Mouse (Mus musculus) adrenal gland, postnatal 36 days (tissue): ENCODE results near the gene Fndc9. TPM values are rescaled to one million over a fixed set of nuclear protein-coding genes. Genes with fewer than 3 reads are reported as not detected.

Experiments
- DNase-seq, 2 experiments: peaks; one replicate each; pipeline ENCODE4 v3.0.0; 2021; ENCODE audit warnings: mixed read lengths in 1 of 2
- long read RNA-seq, 2 experiments: library from polyadenylated mRNA; stranded (forward); transcript quantifications; one replicate each; pipeline ENCODE4 v2.0.0; 2021; ENCODE audit warnings: borderline sequencing depth in 2 of 2
- total RNA-seq, 2 experiments: library from RNA; stranded (reverse); gene quantifications; 2 replicates each; pipeline ENCODE4 v1.2.3; 2021

Gene Fndc9
- not detected for total RNA-seq
- long read RNA-seq, experiment 1, result 0 reads
- long read RNA-seq, experiment 2, partial matches to known transcripts, result 0 of 1 reads
- long read RNA-seq, experiment 2, other reads (novel, unspliced or antisense), result 1 of 1 reads

DNA sequence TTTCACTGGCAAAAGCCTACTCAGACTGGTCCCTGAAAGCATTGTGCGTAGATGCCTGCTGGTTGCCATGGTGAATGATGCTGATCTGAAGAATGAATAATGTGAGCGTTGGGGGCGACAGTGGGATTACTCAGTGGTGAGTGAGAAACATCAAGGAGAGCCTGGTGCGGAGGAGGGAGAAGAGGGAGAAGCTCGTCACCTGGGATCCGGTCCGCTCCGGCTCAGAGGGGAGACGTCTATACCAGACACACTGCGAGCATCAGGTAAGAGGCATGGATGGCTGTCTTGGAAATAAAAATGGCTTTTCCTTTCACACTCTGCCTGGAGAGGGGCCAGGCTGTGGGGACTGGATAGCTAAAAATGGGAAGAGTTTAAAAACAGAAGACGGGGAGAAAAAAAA is at the start of gene Fndc9:
TSS of gene Fndc9 (plus strand) at position 198 of the 400 bp plus-strand sequence.
- DNase-seq, result no peak

DNA sequence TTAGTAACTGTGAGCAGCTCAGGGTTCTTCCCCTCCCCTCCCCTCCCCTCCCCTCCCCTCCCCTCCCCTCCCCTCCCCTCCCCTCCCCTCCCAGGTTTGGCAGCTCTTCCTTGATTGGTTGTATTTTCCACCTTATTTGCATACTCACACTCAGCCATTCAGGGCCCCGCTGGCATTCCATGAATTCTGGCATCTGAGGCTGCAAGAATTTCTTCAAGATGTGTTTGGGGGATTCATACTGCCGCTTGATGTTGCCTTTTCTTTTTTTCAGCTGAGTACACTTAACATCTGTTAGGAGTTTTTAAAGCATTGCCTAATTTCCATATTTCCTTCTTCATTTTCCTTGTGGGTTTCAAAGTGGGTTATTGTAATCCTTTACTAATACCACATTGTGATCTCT is 47.0 kb upstream of the Fndc9 start:
- no peak for DNase-seq

DNA sequence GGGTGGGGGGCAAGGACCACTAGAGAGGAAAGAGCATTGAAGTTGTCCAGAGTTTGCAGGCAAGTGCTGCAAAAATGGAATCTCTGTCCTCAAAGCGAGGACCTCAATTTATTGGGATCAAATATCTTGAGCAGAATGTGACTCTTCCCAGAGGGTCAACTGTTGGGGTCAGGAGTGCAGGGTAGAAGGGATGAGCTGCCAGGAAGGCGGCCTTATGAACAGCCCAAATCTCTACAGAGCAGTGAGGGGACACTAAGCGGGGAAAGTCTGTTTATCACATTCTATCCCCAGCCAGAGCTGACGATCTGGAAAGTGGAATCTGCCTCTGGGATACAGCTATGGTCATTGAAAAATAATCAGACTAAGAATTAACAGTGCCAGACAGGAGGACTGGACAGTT is 41.2 kb upstream of the Fndc9 start:
- no peak for DNase-seq

DNA sequence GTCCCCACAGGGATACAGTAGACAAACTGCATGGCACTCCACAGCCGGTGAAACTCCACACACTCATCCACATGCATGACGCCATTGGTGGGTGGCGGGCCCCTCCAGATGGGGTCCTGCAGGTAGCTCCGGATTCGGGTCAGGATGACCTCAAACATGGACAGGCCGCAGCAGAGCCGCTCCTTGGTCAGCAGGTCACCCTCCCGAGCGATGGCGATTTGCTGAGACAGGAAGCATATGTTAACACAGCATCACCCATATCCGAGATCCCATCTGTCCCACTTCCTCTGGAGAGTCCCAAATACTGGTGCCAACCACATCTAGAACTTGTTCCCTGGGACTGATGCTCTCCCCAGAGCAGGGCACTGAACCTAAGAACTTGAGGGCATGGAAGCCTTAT is 34.7 kb upstream of the Fndc9 start:
- DNase-seq, result peak in 1 of 2 experiments; percentile 15

DNA sequence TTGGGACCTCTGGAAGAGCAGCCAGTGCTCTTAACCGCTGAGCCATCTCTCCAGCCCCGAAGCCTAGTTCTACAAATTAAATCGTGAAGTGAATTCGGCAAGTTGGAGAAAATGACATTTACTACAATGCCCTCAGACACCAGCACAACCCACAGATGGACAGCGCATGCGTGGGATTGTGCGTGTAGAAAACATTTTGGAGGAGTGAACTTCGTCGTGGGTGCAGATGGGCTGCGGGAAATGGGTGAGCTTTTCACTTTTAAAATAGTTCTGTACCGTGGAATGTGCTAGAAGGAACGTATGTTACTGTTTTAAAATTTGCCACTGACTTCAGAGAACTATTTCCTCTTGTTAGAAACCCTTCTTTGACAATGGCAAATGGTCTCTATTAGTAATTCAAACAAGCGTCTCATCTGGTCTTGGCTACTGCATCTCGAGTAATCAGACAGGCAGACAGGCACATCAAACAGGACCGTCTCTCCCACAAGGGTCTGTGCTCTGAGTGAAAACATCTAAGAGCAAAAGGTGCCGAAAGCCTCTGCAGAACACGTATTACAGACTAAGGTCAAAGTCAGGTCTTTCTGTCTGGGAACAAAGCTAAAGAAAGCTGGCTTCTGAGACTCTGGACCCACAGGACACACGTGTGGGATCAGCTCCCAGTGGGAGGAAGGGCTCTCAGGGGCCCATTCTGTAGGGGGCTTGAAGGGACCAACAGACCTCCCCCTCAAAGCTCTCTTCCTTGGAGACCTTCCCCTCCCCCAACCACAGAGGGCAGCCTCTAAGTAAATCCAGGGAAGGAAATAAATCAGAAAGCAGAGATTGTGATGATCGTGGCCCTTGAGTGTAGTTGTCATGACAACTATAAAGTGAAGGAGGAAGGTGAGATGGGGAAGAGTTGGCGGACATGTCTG is 33.4 kb upstream of the Fndc9 start:
- DNase-seq, result no peak

DNA sequence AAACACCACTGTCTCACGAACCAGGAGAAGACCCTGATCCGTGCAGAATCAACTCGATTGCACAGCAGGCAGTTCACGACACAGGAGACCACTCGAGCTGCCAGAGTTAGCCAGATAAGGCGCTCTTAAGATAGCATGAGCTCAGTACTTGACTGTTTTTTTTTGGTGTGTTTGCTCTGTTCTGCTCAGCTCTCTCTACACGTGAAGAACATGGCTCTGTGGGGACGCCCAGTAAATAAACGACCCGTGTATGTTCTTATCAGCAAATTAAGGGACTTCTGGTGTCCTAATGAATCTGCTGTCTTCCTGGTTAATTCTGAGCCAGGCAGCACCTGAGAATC is 32.8 kb upstream of the Fndc9 start:
- DNase-seq, result no peak

DNA sequence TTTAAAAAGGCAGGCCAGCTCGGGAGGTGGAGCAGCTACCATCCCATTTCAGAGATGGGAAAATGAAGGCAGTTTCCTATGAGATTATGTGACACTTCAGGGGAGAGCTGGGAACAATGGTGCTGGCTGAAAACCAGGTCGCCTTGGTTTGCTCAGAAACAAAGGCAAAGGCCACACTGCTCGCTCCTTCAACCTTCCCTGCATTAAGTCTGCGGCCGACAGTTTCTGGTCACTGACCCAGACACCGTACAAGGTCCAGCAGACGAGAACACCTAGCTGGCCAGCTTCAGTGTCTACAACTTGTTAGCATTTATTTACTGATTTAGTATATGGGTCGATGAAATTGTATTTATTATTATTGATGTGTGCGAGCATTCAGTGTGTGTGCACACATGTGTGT is 30.5 kb upstream of the Fndc9 start:
- no peak for DNase-seq

DNA sequence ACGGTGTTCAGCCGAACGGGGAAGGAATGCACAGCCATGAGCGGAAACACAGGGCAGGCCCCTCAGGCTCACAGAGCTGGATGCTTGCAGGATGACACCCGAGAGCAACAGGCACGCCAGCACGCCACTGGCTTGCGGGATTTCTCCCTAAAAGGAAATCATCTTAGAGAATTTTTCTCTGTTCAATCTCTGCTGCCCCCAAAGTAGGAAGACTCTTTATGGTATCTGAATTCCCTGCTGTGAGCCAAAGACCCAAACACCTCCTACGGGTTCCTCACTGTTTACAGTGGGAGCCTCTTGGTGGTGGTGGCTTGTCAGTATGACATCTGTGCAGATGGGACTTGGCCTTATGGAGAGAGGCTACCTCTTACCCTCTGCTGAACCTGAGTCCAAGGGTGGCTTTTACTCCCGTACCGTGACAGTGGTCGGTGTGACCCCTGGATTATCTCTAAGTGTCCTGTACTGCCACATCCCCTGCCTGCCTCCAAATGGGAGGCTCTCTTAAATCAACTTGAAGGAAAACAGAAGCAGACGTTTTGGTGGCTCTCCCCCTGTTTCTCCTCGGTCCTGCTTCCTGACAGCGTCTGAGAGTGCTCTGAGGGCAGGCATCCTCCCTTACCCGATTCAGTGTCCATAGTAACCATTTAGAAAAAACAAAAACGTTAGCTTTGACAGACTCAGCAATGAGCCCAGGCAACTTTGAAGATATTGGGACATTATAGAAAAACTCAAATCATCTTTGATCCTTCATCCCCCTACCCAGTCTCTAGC is 29.5 kb upstream of the Fndc9 start:
- DNase-seq, result no peak

DNA sequence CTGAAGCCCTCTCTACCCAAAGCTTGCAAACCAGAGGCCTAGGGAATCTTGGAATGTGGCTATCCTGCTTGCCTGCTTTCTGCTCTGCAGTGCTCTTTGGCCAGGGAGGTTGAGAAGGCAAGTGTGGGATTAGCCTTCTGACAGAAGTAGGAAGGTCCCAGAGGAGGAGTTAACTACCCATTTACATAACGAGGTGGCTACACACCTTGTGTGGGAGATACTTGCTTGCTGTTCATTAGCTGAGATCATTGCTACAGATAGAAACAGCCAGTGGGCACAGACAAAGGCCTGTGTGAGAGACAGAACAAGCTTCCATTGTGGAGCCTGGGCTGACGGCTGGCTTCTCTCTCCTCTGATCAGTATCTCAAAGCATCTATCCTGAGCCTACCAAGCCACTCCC is 25.4 kb upstream of the Fndc9 start:
- no peak for DNase-seq

DNA sequence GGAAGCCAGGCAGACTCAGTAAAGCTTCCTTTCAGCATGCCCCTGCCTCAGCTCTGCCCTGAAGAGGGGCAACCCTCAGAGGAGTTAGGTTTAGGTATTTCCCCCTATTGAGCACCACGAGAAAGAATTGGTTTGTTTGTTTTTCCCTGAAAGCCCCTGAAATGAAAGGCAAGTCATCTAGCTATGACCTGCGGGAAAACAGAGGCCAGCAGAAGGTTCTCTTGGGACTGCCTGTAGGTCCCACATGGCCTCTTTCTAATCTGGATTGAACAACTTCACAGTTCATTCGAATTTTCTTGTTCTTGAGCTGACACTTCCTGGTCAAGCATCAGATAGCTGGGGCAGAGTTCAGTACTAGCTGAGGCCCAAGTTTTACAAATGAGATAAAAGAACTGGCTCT is 23.5 kb upstream of the Fndc9 start:
- no peak for DNase-seq

DNA sequence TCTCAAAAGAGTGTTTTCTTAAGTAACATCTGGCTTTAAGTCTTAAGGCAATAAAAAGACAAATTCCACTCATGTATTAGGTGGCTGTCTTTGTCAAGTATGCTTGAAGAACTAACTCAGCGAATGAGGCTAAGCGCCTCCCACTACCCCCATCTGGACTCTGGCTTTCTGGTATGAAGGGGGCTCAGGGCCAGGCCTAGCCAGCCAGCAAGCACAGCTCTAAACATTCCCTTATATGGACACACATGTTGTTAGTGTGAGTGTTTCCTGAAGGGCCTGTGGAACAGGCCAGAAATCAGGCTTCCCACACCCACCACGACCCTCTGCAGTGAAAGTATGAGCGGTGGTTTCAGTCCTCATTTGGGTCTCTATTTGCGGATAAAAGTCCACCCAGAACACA is 21.5 kb upstream of the Fndc9 start:
- no peak for DNase-seq

DNA sequence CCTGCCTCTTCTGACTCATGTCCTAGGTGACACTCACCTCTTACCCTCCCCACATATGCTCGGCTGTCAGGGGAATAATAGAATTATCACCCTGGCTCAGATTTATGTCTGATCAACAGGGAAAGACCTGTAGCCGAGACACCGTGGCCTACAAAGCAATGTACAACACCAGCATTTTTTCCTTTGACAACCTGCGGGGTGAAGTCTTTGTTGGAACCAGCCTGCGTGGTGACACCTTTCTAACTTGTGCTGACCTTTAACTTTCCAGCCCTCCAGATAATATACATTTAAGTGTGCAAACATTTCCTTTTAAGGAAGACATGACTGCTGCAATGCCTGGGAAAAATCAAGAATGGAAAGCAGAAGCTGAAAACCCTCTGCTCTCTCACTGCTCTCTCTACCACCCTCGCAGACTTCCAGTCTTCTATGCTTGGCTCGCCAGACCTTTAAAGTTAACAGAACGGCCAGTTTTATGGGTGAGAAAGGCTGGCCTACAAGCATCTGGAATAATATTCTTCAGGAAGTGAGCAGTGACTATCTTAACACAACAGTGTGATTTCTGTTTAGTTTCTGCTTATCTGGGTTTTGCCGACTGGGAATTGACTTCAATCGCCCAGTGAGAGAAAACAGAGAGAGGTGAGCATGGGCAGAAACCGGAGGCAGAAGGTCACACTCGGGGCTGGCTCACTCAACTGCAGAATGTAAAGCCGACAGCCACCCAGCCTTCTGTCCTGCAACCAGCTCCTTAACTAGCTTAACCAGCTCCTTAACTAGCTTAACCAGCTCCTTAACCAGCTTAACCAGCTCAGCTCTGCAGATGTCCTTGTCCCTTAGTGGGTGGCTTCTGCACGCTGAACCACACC is 20.7 kb upstream of the Fndc9 start:
- no peak for DNase-seq

DNA sequence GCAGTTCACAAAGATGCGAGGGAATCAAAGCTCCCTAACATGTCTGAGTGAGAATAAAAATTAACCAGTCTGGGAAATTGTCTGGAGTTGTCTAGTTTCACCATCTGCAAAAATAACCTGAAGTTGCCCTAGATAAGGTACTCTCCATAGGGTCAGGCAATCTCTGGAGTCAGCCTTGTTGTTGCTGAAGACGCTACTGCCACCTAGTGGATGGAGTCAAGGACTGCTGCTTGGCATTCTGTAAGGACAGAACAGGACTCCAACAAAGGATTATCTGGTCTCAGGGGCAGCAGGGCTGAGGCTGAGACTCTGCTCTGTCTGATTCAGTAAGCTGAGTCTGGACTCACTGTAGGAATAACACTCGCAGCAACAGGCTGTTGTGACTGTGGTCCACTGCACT is 20.0 kb upstream of the Fndc9 start:
- DNase-seq, result peak; percentile 51 to 61

DNA sequence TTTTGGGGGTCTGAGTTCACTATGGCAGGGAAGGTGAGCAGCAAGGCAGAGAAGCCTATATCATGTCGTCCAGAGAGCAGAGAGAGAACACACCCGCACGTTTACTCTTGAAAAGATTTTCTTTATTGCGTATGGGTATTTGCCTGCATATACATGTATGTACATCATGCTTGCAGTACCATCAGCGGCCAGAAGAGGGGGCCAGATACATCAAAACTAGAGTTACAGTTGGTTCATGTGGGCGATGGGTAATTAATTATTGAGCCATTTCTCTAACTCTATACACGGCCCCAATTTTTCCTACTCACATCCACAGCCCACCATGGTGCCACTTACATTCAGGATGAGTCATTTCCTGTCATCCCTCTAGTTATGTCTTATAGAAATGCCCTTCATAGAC is 18.7 kb upstream of the Fndc9 start:
- DNase-seq, result peak; percentile 24 to 39

DNA sequence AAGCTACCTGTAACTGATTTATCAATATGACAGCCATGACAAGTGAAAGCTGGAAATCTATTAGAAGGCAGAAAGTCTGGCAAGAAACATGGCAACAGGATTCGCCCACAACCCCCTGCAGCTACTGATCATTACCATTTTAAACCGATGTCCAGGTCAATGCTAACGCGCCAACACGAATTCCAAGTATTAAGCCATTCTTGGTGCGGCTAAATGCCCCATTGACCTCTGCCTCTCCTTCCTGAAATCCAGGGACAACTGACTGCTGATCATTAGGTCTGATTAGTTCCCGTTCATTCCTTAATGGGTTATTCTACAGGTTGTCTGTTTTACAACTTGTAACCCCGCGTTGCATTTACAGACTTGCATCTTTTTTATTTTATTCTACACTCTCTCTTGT is 17.6 kb upstream of the Fndc9 start:
- no peak for DNase-seq

DNA sequence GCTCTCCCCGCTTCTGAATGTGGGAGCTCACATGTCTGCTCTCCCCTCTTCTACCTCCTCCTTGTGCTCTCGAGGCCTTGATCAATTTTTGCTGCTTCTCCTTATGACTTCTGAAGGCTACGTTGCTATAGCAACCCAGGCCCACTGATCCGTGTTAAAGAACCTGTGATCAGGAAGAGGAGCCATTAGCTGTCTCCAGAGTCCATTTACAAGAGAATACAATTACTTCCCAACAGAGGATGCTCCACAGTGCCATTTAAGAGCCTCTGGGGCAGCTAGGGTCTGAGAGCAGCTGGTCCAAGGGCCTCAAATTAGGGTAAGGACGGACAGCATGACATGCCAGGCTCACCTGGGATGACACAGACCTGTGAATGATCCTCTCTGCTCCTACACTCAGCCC is 16.7 kb upstream of the Fndc9 start:
- no peak for DNase-seq

DNA sequence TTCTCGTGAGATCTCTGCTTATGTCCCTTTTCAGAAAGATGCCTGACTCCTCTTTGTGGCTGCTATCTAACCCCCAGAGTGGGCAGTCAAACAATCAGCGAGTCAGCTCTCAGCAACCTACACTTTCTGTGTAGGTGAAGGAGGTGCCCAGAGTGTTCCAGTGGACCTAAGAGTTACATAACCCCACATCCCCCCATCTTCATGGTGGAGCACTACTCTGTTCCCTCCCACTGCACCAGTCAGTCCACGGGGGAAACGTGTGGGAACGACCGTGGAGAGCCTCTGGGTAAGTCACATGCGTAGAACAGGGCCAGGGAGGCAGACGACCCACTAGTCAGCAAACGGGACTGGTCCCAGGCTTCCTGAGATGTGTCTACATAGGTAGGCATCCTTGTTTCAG is 16.0 kb upstream of the Fndc9 start:
- DNase-seq, result no peak

DNA sequence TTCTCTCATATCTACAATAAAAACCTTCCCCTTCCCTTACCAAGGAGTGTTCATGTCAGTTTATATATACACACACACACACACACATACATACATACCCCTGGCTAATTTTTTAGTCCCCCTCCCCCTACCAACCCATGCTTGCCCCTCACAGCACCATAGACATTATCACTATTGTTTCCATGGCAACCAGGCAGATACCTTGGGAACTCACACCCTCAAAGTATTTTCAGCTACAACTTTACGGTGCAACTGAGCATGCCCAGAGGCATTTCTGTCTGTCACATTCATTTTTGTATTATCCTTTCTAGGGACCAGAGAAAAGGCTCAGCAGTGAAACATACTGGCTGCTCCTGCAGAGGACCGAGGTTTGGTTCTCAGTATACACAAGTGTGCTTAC is 15.1 kb upstream of the Fndc9 start:
- no peak for DNase-seq

DNA sequence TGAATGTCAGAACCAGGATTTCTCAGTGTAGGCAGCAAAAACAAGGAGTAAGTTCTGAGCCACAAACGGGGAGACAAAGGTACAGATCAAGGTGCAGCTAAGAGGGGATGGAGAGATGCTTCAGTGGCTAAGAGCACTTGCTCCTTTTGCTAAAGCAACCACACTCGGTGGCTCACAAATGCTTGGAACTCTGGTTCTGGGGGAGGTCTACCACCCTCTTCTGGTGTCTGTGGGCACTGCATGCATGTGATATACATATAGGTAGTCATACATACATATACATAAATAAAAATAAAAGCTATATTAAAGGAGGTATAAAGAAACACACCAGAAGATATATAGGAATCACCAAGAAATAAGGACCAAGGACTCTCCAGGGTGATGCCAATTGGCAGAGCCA is 11.8 kb upstream of the Fndc9 start:
- no peak for DNase-seq

DNA sequence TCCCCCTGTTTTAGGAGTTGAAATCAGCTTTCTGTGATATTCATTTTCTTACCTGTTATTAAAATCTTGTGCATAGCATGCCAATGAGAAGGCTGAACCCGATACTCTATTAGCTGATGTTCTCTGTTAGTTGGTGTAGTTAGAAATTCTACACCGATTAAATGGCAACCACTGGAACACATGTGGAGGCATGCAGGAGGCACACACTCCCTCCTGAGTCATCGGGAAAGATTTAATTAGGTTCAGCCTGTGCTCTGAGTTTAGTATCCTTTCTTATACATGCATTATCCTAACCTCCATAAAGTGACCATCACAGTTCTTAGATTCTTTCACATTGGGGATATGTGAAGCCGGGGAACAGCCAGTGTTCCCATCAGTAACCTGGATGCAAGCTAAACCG is 10.0 kb upstream of the Fndc9 start:
- DNase-seq, result no peak

DNA sequence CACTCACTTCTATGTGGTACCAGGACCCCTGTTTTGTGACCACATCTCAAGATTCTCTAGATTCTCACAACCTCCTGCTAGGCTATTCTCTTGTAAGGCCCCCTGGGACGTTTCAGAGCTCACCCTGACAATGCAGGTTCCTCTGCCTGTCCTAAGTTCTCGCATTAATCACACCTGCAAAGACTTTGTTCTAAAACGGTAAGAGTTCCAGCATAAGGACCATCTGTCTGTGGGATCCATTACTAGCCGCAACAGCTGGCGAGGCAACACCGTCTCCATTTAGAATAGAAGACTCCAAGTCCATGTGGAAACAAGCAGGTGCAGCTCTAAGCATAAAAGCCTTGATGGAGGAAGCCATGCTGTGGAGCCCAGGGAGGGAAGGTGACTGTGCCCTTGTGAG is 5.1 kb upstream of the Fndc9 start:
- no peak for DNase-seq

DNA sequence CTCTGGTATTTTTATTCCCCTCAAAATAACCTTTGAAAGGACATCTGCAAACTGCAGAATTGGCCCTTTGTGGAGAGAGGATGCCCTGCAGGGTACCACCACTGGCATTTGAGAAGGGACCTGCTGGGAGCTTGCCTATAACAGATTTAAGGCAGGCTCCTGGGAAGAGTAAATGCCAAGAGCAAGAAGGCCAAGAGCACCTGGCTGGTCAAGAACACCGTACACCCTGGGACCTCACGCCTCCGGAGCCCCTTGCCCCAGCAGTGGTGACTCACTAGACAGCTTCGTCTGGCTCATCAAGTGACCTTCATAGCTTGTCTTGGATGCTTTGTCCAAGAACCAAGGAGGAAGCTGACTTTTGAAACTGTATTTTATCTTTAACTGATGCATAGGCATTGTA is 2.5 kb upstream of the Fndc9 start:
- peak in 1 of 2 experiments; percentile 14 for DNase-seq

DNA sequence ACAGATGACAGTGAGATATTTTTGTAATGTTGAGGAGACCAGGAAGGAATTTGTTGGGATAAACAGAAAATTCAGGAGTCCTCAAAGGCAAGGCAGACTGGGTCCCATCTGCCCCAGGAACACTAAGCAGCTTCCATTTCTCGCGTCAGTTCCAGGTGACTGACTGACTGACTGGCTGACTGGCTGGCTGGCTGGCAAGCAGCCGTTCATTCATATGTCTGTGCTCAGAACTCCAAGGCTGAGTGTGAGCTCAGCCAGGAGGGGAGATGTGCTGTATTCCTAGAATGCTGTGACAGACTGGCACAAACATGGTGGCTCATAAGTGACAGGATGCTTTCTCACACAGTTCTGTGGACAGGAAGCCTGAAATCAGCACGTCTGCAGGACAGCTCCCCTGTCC is 1.4 kb upstream of the Fndc9 start:
- no peak for DNase-seq
